Comparison of ENCODE assay signal across 8 mouse cellular contexts in the genomic region with DNA sequence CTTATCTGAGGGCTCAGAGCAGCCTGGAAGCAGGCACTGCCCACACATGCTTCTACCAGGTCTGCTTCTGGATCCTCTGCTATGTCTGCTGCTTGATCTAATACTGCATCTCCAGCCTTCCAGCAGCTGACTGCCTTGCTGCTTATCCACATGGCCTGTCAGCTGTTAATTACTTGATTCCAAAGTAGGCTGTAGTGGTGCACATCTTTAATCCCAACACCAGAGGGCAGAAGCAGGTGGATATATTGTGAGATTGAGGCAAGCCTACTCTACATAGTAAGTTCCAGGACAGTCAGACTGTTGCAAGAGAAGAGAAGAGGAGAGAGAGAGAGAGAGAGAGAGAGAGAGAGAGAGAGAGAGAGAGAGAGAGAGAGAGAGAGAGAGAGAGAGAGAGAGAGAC. TPM values are rescaled to one million over a fixed set of nuclear protein-coding genes. Genes with fewer than 3 reads are reported as not detected.
DNase-seq lines count a peak whose midpoint lies in the region.

No protein-coding gene starts in this region.

- DNase-seq in adrenal gland, adult (ENCODE audit: inconsistent age in 2 of 2, low spot score in 1 of 2) = peak; percentile 3 to 43
- DNase-seq in adrenal gland, postnatal 4 days (ENCODE audit: low spot score in 2 of 2) = no peak
- DNase-seq in layer of hippocampus, postnatal 10 days (ENCODE audit: low spot score in 2 of 2) = peak; percentile 4 to 14
- no peak for DNase-seq in layer of hippocampus, adult 18-20 months (ENCODE audit: low spot score in 2 of 2)
- DNase-seq in embryo, embryonic 11 days = peak; percentile 21
- peak; percentile 38 for DNase-seq in lung, postnatal 10 days
- DNase-seq in left cerebral cortex, postnatal 36 days (ENCODE audit: low spot score in 2 of 2) = no peak
- DNase-seq in thymus, postnatal 36 days = no peak

- intact Hi-C loops in left cerebral cortex, postnatal 36 days (cut with DNase I) = no loop called here

RNA-seq across cellular contexts. Expression of a gene that starts 26.4 kb away (rescaled TPM):
- 10 to 100 TPM in 1 of 2 experiments, 1 to 10 TPM in 1; 3.7 to 11.7 TPM for total RNA-seq in adrenal gland, postnatal 4 days (2021)
- not detected for total RNA-seq in layer of hippocampus, postnatal 10 days (2021)
- total RNA-seq in layer of hippocampus, adult 18-20 months (2021) = not detected
- total RNA-seq in left cerebral cortex, postnatal 36 days (2021) = not detected

RNA-seq across cellular contexts. Expression of a gene that starts 30.5 kb away (rescaled TPM):
- total RNA-seq in adrenal gland, postnatal 4 days (2021) = not detected
- not detected for total RNA-seq in layer of hippocampus, postnatal 10 days (2021)
- total RNA-seq in layer of hippocampus, adult 18-20 months (2021) = not detected
- not detected for total RNA-seq in left cerebral cortex, postnatal 36 days (2021)

RNA-seq across cellular contexts. Expression of a gene that starts 43.1 kb away (rescaled TPM):
- total RNA-seq in adrenal gland, postnatal 4 days (2021) = 1 to 10 TPM in 1 of 2 experiments, under 1 TPM in 1; 0.90 to 1.0 TPM
- under 1 TPM; 0.53 to 0.69 TPM for total RNA-seq in layer of hippocampus, postnatal 10 days (2021)
- not detected for total RNA-seq in layer of hippocampus, adult 18-20 months (2021)
- not detected for total RNA-seq in left cerebral cortex, postnatal 36 days (2021)

Comparison
In these comparisons a context has a peak if more than half of its experiments do, and no peak if none do; other contexts are left out.
1. DNase-seq: peak in adrenal gland, adult (2 of 2), layer of hippocampus, postnatal 10 days (2 of 2), embryo, embryonic 11 days (single experiment) and lung, postnatal 10 days (single experiment); none in adrenal gland, postnatal 4 days (0 of 2), layer of hippocampus, adult 18-20 months (0 of 2), left cerebral cortex, postnatal 36 days (0 of 2) and thymus, postnatal 36 days (0 of 2).
2. RNA of a gene that starts 26.4 kb away (total RNA-seq): 3.7 to 11.7 TPM in adrenal gland, postnatal 4 days; not detected in layer of hippocampus, adult 18-20 months, not detected in layer of hippocampus, postnatal 10 days and not detected in left cerebral cortex, postnatal 36 days; every median in the first group is over 4 times any median in the second.